Mouse (Mus musculus) bone marrow macrophage, adult 2 months (primary cell): ENCODE measurements around the gene Cyp46a1.

Experiments
- CTCF ChIP-seq: IDR thresholded peaks from 2 replicates; pipeline ENCODE4 v1.5.1; 2012; ENCODE audit warnings: low read depth, mild to moderate bottlenecking, low read length, moderate library complexity
- POLR2A ChIP-seq: IDR thresholded peaks from 2 replicates; pipeline ENCODE4 v1.6.1; 2012; ENCODE audit warnings: mild to moderate bottlenecking, low read depth, low read length, borderline replicate concordance

DNA sequence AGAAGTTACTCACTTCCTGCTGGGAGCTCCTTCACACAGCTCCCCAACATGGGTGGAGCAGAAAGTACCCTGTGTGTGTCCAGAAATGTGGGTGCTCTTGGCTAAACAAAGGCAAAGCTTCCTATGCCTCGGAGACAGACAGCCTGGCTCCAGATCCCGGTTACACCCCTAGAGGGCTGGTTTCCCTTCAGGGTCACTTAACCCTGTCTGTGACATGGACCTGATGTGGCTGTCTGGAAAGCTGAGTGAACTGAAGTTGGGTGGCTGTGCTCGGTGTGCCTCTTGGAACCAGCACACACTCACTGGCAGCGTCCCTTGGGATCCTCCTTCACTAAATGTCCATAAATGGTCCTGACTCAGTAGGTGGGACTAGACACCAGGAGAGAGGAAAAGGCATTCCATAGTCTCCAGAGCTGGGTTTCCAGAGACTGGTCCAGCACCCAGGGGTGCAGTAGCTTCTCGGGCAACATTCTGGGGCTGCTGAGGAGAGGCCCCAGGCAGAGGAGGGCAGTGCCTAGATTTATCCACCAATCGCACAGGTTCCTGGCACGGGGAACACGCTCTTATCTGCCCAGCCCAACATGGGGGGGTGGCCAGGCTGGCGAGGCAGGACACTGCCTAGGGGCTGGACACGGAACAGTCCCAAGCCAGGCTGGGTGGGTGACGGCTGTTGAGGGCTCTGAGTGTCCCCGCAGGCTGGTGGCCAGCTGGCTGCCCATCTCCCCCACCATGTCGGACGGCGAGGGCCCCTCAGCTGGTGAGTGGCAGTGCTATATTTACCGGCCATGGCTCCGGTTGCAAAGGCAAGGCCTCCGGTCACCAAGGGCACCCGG is 36.6 kb downstream of the Cyp46a1 start, which contains the start of gene Eml1:
- TF ChIP-seq POLR2A (no peak), CTCF (no peak)
